Mouse (Mus musculus): Measurements from ENCODE around the gene Atp13a2.

The Atp13a2 gene

GRCm38 (mm10) chr4:140962207-140962909, 24.3 kb upstream of the Atp13a2 start:
- DNase-seq (ENCODE audit: low spot score), result no peak

GRCm38 (mm10) chr4:140962950-140963349, 23.7 kb upstream of the Atp13a2 start:
- peak; percentile 46 for DNase-seq (ENCODE audit: low spot score)

- no peak for DNase-seq (ENCODE audit: low spot score)
These were observed 22.6 kb upstream of the Atp13a2 start for GRCm38 (mm10) chr4:140963941-140964597.

GRCm38 (mm10) chr4:140964620-140965019, 22.1 kb upstream of the Atp13a2 start:
- peak; percentile 65 for DNase-seq (ENCODE audit: low spot score)

DNA sequence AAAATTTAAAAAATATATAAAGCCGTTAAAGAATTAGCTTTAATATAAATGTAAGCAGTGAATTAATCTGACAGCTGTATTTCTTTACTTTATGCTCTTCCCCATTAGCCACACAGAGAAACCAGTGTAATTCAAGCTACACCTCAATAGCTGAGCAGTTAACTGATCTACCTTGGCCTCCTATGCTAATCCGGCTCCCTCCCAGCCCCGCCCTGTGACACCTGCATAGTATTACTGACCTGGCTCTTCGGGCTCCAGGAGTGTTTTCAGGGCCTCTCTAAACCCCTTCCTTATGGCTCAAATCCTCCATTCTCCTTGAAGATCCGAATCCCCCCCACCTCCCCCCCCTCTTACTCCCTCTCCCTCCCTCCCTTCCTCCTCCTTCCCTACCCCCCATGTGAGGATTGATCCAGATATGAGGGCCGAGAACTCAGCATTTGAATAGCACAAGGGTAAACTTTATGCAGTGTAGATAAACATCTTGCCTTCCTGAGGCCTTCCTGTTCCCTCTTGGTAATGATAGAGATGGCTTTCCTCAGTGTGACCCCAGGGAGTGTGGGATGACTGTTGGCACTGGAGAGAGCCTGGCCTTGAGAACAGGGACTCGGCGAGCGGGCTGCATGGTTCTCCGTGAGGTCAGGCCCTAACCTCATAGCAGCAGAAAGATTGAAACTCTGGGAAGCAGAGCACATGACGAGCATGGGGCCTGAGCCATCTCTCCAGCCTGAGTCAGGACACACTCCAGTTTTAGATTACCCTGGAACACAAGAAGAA, 19.1 kb upstream of the Atp13a2 start:
- DNase-seq (ENCODE audit: low spot score), result no peak

DNA sequence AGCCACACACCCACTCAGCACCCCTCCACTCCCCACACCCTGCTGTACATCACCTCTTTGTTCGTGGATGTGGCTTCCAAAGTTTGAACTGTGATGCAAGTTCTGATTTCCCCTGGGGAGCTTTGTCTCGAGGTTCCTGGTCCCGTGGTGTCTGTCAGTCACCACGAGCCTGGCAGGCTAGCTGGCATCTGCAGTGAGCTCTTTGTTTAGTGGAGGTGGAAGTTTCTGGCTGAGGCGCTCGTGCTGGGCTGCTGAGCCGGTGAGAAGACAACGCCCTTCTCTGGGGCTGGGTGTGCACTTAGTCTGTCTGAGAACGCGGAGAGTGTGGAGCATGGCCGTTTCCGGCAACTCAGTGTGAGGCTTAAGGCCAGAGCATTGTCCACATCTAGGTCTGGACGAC, 15.0 kb upstream of the Atp13a2 start:
- no peak for DNase-seq (ENCODE audit: low spot score)

- DNase-seq (ENCODE audit: low spot score), result no peak
These were observed 12.3 kb upstream of the Atp13a2 start for GRCm38 (mm10) chr4:140974408-140974807.

- DNase-seq (ENCODE audit: low spot score), result no peak
These were observed 11.3 kb upstream of the Atp13a2 start for GRCm38 (mm10) chr4:140975356-140975755.

DNA sequence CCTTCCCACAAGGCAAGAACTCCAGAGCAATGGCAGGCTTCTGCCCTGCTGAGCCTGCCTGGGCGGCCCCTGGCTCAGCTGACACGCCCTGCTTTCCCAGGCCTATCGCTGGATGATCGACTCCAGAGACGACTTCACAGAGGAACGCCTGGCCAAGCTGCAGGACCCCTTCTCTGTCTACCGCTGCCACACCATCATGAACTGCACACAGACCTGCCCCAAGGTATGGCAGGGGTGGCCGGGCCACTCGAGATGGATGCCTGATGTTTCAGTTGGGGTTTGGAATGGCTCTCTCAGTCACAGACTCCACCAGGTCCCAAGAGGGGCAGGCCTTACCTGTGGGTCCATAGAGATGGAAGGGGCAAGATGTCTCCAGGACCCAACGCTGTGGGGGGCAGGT, 9.4 kb upstream of the Atp13a2 start:
- DNase-seq (ENCODE audit: low spot score), result no peak

GRCm38 (mm10) chr4:140977886-140978692, 8.6 kb upstream of the Atp13a2 start:
- DNase-seq (ENCODE audit: low spot score), result peak; percentile 52

- DNase-seq (ENCODE audit: low spot score), result no peak
These were observed 5.1 kb upstream of the Atp13a2 start for GRCm38 (mm10) chr4:140981605-140982004.

- DNase-seq (ENCODE audit: low spot score), result no peak
These were observed 3.9 kb upstream of the Atp13a2 start for GRCm38 (mm10) chr4:140982808-140983207.

GRCm38 (mm10) chr4:140983442-140983841, 3.2 kb upstream of the Atp13a2 start:
- DNase-seq (ENCODE audit: low spot score), result peak; percentile 37

GRCm38 (mm10) chr4:140984544-140984943, 2.1 kb upstream of the Atp13a2 start:
- DNase-seq (ENCODE audit: low spot score), result no peak

DNA sequence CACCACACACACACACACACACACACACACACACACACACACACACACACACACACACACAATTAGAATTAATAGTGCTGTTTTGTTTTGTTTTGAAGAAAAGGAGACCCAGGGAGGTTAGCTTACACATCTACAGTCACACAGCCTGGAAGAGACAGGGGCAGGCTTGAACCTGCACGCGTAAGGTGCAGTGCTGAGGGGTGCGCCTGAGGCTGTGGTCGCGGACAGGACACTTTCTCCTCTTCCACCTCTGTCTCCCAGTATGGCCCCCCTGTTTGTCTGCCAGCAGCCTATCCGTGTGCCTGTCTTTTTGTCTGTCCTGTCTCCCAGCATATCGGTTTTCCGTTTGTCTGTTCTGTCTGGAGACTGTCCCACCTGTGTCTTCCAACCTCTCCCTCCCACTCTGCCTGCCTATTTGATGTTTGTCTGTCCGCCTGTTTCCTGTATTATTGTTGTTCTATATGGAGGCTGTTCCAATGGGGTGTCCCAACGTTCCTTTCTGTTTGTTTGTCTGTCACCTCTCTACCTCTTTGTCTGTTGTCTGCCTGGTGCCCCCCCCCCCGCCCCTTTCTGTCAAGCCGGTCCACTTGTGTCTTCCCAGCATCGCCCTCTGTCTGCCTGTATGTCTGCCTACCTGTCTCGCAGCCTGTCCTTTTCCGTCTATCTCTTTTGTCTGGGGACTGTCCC, 506 bp upstream of the Atp13a2 start:
- DNase-seq (ENCODE audit: low spot score), result no peak

DNA sequence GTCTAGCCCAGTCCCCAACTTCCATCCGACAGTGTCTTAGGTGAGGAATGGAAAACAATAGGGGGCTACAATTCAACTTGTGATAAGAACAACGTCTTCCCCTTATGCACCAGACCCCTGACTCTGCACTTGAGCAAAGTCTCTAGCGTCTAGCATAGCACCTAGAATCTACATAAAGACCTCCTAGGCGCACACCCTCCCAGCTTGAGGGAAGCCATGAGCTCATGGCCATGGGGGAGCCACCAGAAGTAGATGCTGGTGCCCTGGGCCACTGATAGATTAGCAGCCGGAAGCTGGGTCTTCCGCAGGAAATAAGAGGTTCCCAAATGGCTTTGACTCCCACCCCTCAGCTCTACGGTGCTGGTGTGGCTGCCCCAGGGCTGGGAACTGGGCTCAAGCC, 803 bp downstream of the Atp13a2 start:
- DNase-seq (ENCODE audit: low spot score), result no peak

DNA sequence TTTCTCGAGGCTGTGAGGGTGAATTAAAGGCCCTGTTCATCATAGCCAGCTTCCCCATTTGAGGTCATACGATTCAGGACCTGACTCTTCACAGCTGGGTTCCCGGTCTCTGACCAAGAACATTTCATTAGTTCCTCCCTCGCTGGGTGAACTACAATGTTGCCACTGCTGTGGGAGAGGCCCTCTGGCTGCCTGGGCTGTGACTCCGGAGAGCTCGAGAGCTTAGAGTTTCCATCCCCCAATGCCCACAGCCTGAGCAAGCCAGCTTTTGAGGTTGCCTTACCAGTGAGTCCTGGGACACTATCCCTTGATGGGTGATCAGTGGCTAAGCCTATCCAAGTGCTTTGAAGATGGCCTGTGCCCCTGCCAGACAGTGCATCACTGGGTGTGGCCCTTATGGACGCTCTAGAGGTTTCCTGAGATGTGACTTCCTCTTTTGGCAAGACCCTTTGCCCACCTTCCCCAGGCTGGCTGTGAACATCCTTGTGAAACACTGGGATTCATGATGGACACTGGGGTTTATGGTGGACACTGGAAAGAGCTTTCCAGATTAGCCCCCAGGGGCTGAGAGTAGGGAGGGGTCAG, 2.1 kb downstream of the Atp13a2 start:
- DNase-seq (ENCODE audit: low spot score), result no peak

DNA sequence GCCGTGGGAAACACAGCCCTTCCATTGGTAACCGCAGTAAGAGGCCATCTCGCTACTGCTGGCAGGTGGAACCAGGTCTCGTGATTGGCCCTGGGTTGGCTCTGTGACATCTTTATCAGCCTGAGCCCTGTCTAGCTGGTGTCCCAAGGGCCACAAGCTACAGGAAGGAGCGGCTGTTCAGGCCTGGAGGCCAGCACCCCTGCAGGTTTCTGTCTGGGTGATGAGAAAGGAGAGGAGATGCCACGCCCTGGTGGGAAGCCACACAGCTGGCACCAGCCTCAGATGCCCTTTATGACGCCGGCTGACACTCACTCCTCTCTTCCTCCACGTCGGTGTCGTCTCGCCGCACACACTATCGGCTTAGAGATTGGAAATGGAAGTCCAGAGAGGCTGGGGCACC, 2.8 kb downstream of the Atp13a2 start:
- no peak for DNase-seq (ENCODE audit: low spot score)

- DNase-seq (ENCODE audit: low spot score), result no peak
These were observed 5.5 kb downstream of the Atp13a2 start for GRCm38 (mm10) chr4:140992215-140992614.

- DNase-seq (ENCODE audit: low spot score), result no peak
These were observed 7.2 kb downstream of the Atp13a2 start for GRCm38 (mm10) chr4:140993846-140994245.

GRCm38 (mm10) chr4:140995811-140996210, 9.1 kb downstream of the Atp13a2 start:
- no peak for DNase-seq (ENCODE audit: low spot score)

Measured in ovary, postnatal 36 days (tissue).